Mouse (Mus musculus) liver, postnatal 0 days (tissue): ENCODE measurements around the gene Alg2. TPM values are rescaled to one million over a fixed set of nuclear protein-coding genes. Genes with fewer than 3 reads are reported as not detected.

ENCODE experiments used
- ATAC-seq: fragments of 200-750 bp; cut with Nextera tagmentation; 2 replicates; pipeline ENCODE4 v1.8.0; 2017; ENCODE audit warnings: mild to moderate bottlenecking, moderate library complexity
- DNase-seq: peaks from one replicate; pipeline ENCODE4 v3.0.0-alpha.2; 2016
- H3K27ac ChIP-seq: fragments of 300-500 bp; sonication (generic); 2 replicates; pipeline ENCODE4 v1.5.1; 2014; ENCODE audit warnings: antibody characterized with exemption, moderate library complexity, mild to moderate bottlenecking, low read depth
- H3K27me3 ChIP-seq: fragments of 300-500 bp; sonication (generic); 2 replicates; pipeline ENCODE4 v1.6.1; 2014; ENCODE audit warnings: low read length, control low read depth, mixed read lengths; ENCODE audit not compliant: insufficient read depth
- H3K36me3 ChIP-seq: fragments of 300-500 bp; sonication (generic); replicated peaks from 2 replicates; pipeline ENCODE4 v1.6.1; 2014; ENCODE audit warnings: mild to moderate bottlenecking, control low read depth, low read length, moderate library complexity, mixed read lengths; ENCODE audit not compliant: insufficient read depth
- H3K4me1 ChIP-seq: fragments of 300-500 bp; sonication (generic); 2 replicates; pipeline ENCODE4 v1.6.1; 2014; ENCODE audit warnings: antibody characterized with exemption, mild to moderate bottlenecking, control low read depth; ENCODE audit not compliant: insufficient read depth
- H3K4me2 ChIP-seq: fragments of 300-500 bp; sonication (generic); 2 replicates; pipeline ENCODE4 v1.6.1; 2014; ENCODE audit warnings: low read depth, mild to moderate bottlenecking, low read length, moderate library complexity, mixed read lengths
- H3K4me3 ChIP-seq: fragments of 300-500 bp; sonication (generic); 2 replicates; pipeline ENCODE4 v1.5.1; 2014; ENCODE audit warnings: low read depth, low read length
- H3K9ac ChIP-seq: fragments of 300-500 bp; sonication (generic); replicated peaks from 2 replicates; pipeline ENCODE4 v1.6.1; 2014; ENCODE audit warnings: mild to moderate bottlenecking, moderate library complexity
- H3K9me3 ChIP-seq: fragments of 300-500 bp; sonication (generic); 2 replicates; pipeline ENCODE4 v1.6.1; 2016; ENCODE audit warnings: mild to moderate bottlenecking, control low read depth, low read length, mixed read lengths
- CTCF ChIP-seq: sonication (generic); IDR thresholded peaks from 2 replicates; pipeline ENCODE4 v1.5.1; 2016; ENCODE audit warnings: antibody characterized with exemption, low read depth
- EP300 ChIP-seq: IDR thresholded peaks from 2 replicates; pipeline ENCODE4 v1.6.1; 2016; ENCODE audit warnings: antibody characterized with exemption, low read depth, mild to moderate bottlenecking
- WGBS: fragments of 180-500 bp; shearing (Covaris S2); extraction: QIAGEN DNeasy Blood & Tissue Kit; methylation state at CpG from one replicate; pipeline ENCODE4 v1.1.7; 2014; ENCODE audit not compliant: insufficient replicate concordance; 5-methylcytosine and 5-hydroxymethylcytosine counted together
- polyA plus RNA-seq: library from polyadenylated mRNA; unstranded; fragments of >200 nt; fragmentation: Nextera tagmentation; extraction: Ambion mirVana; gene quantifications from 2 replicates; pipeline ENCODE4 v1.2.1, GENCODE M21; 2015

The Alg2 gene
- polyA plus RNA-seq, 1 experiment from 2014 or later, result 8.7 TPM

DNA sequence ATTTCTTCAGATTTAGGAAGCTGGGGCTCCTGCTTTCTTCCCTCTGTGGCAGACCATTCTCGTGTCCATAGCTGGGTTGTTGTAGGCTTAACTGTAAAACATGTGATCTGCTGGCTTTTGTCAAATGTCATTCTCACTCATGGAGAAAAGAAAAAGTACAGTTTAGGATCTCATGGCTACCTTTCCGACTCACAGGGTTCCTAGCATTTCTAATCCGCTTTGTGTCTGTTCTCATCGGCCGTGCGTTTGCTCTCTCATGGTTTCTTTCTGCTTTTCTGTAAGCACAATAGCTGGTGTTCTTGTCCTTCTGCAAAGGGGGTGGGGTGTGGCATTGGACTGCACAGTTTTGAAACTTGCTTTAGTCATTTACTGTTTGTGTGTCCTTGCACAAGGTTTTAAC lies 28.9 kb upstream of the Alg2 start:
- no peak for ATAC-seq
- no peak overlapping the region for H3K9ac ChIP-seq
- no peak for DNase-seq
- no peaks in the 10 kb centered on the region for H3K9me3 ChIP-seq
- H3K27me3 ChIP-seq, result no peaks in the 10 kb centered on the region
- no peak overlapping the region for H3K4me2 ChIP-seq
- TF ChIP-seq CTCF (no peak), EP300 (no peak)
- H3K4me1 ChIP-seq, result no peaks in the 10 kb centered on the region
- H3K36me3 ChIP-seq, result no peaks in the 10 kb centered on the region
- H3K27ac ChIP-seq, result no peak overlapping the region
- H3K4me3 ChIP-seq, result no peak overlapping the region
- WGBS, result 79% methylated on average over 6 of the region's 6 CpGs

DNA sequence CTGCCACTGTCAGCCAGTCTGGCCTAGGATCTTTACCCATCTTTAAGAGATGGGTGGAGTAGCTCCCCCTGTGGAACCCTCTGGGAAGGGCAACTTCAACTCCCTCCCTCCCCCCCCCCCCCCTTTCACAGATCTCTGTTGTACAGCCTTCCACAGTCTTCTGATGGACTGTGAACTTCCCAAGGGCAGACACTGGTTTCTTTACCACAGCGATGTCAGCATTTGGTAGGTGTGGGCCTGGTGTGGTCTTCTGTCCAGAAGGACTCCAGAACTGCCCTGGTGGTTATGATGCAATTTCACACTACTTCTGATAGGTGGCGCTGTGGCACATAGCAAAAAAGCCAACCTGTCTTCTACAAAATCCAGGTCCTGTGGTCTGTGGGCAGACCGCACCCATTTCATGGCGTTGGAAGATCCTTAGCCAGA lies 28.4 kb upstream of the Alg2 start:
- Histone ChIP-seq H3K27me3 (no peaks in the 10 kb centered on the region), H3K27ac (no peak overlapping the region), H3K4me2 (no peak overlapping the region), H3K9me3 (no peaks in the 10 kb centered on the region), H3K36me3 (no peaks in the 10 kb centered on the region), H3K9ac (no peak overlapping the region), H3K4me3 (no peak overlapping the region), H3K4me1 (no peaks in the 10 kb centered on the region)
- DNase-seq (peak; percentile 47), ATAC-seq (no peak)
- TF ChIP-seq CTCF (peak; percentile 80), EP300 (no peak)
- WGBS, result 26% methylated on average over 4 of the region's 4 CpGs

DNA sequence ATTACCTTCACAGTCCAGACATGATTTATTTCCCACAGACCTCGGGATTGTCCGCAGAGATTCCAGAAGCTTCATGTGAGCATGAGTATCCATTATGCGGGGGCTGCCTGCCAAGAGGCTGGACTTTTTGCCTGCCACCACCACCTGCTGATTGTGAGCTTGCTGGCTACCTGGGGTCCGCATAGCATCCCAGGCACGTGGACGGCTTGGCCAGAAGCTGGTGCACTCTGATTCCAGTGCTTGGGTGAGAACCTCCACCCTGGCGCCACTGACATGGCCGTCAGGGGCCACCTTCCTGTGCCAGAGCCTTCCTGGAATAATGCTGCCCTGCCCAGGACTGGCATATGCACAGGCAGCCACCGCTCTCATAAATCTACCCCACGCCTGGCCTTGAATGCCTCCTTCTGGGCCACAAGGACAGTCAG lies 25.0 kb upstream of the Alg2 start:
- TF ChIP-seq EP300, result no peak
- TF ChIP-seq CTCF, result no peak
- no peaks in the 10 kb centered on the region for H3K9me3 ChIP-seq
- WGBS, result 78% methylated on average over 10 of the region's 10 CpGs
- ATAC-seq, result no peak
- no peak overlapping the region for H3K4me3 ChIP-seq
- H3K27me3 ChIP-seq, result no peaks in the 10 kb centered on the region
- no peak for DNase-seq
- no peaks in the 10 kb centered on the region for H3K4me1 ChIP-seq
- no peak overlapping the region for H3K4me2 ChIP-seq
- H3K36me3 ChIP-seq, result no peaks in the 10 kb centered on the region
- no peak overlapping the region for H3K27ac ChIP-seq
- no peak overlapping the region for H3K9ac ChIP-seq

DNA sequence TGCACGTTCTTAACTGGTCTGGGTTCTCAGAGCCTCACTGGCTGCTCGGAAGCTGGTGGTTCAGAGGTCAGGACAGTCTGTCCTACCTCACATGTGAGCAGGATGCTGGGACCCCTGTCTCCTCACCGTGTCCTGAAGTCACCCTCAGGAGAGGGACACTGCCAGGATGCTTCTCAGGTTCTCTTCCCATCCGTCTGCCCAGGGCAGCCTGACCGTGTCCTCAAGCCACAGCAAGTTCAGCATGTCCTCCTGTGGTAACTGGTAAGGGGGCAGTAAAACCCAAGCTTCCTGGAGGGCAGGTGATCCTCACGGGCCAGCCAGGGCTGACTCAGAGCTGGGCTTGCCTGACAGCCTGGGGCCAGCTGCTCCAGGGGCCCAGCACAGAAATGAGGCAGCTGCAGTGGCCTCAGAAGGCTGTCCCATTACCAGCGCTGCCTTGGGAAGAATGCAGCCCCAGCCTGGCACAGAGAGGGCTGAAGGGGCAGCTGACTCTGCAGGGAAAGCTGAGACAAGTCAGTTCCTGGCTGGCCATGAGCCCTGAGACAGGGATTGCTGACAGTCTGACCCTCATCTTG lies 23.8 kb upstream of the Alg2 start:
- Histone ChIP-seq H3K9me3 (no peaks in the 10 kb centered on the region), H3K4me3 (no peak overlapping the region), H3K4me2 (no peak overlapping the region), H3K9ac (no peak overlapping the region), H3K27me3 (no peaks in the 10 kb centered on the region), H3K4me1 (no peaks in the 10 kb centered on the region), H3K27ac (no peak overlapping the region), H3K36me3 (no peaks in the 10 kb centered on the region)
- WGBS, result 55% methylated on average over 7 of the region's 7 CpGs
- ATAC-seq (no peak), DNase-seq (no peak)
- TF ChIP-seq CTCF (no peak), EP300 (no peak)

DNA sequence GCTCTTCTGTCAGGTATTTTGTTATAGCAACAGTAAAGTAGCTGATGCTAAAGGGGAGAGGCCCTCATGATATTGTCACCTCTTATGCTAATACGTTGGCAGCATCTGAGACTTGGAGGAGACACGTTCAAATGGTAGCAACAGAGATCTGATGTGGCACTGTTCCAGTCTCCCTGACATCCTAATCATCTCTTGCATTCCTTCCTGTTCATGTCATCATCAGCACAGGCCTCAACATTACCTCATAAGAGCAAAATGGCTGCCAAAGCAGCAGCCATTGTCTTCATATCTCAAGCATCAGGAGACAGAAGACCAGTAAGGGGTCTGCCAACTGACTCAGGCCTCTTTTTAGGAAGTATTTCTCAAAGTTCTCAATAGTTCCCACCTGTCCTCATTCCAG lies 20.6 kb upstream of the Alg2 start:
- Histone ChIP-seq H3K9me3 (no peaks in the 10 kb centered on the region), H3K27me3 (no peaks in the 10 kb centered on the region), H3K27ac (no peak overlapping the region), H3K4me3 (no peak overlapping the region), H3K9ac (no peak overlapping the region), H3K4me2 (no peak overlapping the region), H3K4me1 (no peaks in the 10 kb centered on the region), H3K36me3 (no peaks in the 10 kb centered on the region)
- TF ChIP-seq EP300 (no peak), CTCF (no peak)
- no peak for DNase-seq
- ATAC-seq, result no peak
- 52% methylated on average over 2 of the region's 2 CpGs for WGBS

DNA sequence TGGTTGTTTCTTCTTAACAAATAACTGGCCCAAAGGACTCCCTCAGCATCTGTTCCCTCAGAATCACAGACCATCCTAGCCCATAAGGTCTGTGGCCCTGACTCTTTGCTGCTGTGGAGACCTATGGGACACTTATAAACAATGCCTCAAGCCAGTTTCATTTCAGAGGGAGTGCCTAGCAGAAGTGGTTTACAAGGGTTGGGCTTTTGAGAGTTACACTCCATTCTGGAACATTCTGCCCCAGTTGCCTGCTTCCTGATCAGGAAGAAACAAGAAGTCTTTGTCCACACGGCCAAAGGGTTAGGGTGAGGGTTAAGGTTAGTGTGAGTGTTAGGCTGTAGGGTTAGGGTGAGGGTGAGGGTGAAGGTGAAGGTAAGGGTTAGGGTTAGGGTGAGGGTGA lies 20.0 kb upstream of the Alg2 start:
- Histone ChIP-seq H3K36me3 (no peaks in the 10 kb centered on the region), H3K9ac (no peak overlapping the region), H3K4me2 (no peak overlapping the region), H3K4me3 (no peak overlapping the region), H3K4me1 (no peaks in the 10 kb centered on the region), H3K27me3 (no peaks in the 10 kb centered on the region), H3K9me3 (no peaks in the 10 kb centered on the region), H3K27ac (no peak overlapping the region)
- DNase-seq (no peak), ATAC-seq (no peak)
- WGBS, result 30% methylated on average over 1 of the region's 1 CpGs
- TF ChIP-seq EP300, result no peak
- no peak for TF ChIP-seq CTCF

DNA sequence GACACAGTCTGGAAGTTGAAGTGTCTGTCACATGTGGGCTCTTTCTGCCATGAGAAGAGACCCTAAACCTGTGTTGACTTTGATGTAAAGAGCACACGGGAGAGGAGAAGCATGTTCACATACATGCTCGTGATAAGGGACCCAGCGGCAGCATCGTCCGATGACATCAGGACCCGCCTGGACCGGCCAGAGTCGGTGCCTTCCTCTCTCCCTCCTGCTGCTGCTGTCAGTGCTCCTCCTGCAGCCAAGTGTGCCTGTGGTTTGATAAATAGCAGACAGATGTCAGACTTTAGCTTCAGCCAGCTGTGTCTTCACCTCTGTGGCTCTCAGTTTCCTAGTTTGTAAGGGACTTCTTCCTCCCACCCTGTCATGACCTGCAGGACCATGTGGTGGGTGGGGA lies 19.3 kb upstream of the Alg2 start:
- Histone ChIP-seq H3K4me1 (no peaks in the 10 kb centered on the region), H3K4me3 (no peak overlapping the region), H3K4me2 (no peak overlapping the region), H3K9me3 (no peaks in the 10 kb centered on the region), H3K27ac (no peak overlapping the region), H3K36me3 (no peaks in the 10 kb centered on the region), H3K9ac (no peak overlapping the region), H3K27me3 (no peaks in the 10 kb centered on the region)
- no peak for ATAC-seq
- DNase-seq, result no peak
- 72% methylated on average over 8 of the region's 8 CpGs for WGBS
- TF ChIP-seq CTCF (no peak), EP300 (no peak)
